Mouse (Mus musculus) frontal cortex, postnatal 36 days (tissue): Measurements from ENCODE around the gene Tns3.
"Not testable (repeated sequence)": the region's sequence is repeated elsewhere in the genome, so short reads cannot be mapped to it uniquely, and the experiment has no call there.

Experiments used
- DNase-seq, 2 experiments: peaks; one replicate each; pipeline ENCODE4 v3.0.0; 2022; ENCODE audit warnings: low spot score in 2 of 2

Gene Tns3

GRCm38 (mm10) chr11:8579789-8580188, 84.5 kb downstream of the Tns3 start:
- no peak for DNase-seq

- no peak for DNase-seq
Measured at GRCm38 (mm10) chr11:8575217-8576180, 88.8 kb downstream of the Tns3 start.

DNA sequence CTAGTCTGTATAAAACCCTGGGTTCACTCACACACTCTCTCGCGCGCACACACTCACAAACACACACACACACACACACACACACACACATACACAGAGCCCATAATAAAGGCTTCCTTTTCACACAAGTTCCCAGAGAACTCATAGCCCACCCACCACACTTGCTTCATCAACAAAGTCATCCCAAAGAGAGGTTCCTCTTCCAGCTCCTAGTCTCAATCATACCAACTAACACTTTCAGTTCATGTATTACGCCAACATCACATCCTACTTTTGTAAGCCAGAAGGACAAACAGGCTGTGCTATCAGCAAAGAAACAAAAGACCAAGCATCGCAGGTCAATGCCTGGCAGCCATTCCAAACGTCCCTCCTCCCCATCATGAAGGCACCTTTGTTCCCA, 89.8 kb downstream of the Tns3 start:
- DNase-seq = no peak

DNA sequence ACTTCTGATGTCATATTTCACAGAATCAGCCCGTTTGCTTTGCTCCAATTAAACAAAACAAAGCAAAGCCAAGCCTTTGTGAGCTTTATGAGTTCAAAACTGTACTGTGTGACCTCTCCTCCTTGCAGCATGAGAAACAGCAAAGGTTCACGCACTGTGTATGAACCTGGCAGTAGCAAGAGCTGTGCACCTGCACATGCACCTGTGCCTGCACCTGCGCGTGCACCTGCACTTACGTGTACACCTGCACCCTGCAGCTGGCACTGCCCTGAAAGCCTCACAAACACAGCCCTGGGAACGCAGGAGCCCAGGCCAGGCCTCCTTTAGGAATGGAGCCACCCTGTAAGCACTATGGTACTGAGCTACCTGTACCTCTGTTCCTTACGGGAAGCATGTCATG, 91.6 kb downstream of the Tns3 start:
- no peak for DNase-seq

DNA sequence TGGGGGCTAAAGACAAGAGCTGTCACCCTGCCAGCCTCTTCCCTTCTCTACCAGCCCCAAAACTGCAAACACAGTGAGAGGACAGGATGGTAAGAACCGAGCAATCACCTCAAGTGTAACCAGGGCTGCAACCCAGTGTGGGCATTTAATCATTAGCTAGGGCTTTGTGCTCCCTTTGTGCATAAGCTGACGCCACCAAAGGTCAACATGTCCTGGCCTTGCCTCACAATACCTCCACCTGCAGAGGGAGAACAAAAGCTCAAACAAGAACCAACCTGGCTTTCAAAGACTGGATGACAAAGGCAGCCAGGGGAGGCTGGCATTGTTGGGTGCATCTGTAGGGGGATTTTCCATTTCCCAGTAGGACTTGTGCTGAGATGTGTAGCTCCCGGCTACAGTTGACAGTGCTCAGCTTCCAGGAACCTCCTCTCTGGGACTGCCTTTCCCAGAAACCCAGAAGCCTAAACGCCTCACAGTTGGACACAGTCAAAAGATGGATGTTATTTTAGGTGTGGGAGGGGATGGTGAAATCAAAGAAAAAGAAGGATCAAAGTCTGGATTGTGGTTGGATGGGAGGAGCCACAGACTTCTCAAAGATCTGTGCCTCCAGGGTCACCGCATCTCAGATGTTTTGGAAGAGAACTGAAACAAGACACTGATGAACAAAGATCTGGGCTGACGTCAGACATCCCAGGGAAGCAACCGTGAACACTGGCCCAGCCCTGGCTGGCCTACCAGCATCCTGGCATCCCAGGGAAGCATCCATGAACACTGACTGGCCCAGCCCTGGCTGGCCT, 94.9 kb downstream of the Tns3 start:
- no peak for DNase-seq

GRCm38 (mm10) chr11:8568829-8569228, 95.5 kb downstream of the Tns3 start:
- no peak for DNase-seq

DNA sequence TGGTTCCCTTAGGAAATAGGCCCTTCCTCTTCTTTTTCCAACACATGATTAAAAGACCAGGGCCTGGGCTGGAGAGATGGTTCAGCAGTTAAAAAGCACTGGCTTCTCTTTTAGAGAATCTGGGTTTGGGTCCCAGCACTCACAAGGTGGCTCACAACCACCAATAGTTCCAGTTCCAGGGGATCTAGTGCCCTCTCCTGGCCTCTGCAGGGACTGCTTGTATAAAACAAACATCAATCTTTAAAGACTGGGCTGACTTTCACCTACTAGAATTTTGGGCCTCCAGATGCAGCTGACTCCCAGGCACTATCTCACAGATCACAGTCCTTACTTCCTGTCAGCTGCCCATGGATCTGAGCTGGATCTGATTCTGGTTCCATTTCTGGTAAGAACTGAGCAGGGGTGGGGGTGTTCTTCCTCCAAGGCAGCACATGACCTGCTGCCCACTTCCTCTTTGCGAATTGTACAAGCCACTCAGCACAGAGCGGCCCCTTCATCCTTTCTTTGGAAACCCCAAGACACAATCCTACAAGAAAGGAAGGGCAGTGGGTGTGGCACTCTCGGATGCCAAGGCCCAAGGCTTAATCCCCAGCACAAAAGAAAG, 98.0 kb downstream of the Tns3 start:
- DNase-seq = no peak

- no peak for DNase-seq
Measured at GRCm38 (mm10) chr11:8558761-8559282, 105.5 kb downstream of the Tns3 start.

- DNase-seq = no peak
Measured at GRCm38 (mm10) chr11:8558258-8558657, 106.1 kb downstream of the Tns3 start.

- DNase-seq = peak in 1 of 2 experiments; percentile 12
Measured at GRCm38 (mm10) chr11:8557006-8557405, 107.3 kb downstream of the Tns3 start.

GRCm38 (mm10) chr11:8551710-8552109, 112.6 kb downstream of the Tns3 start:
- DNase-seq = no peak

GRCm38 (mm10) chr11:8547661-8548060, 116.7 kb downstream of the Tns3 start:
- no peak for DNase-seq

DNA sequence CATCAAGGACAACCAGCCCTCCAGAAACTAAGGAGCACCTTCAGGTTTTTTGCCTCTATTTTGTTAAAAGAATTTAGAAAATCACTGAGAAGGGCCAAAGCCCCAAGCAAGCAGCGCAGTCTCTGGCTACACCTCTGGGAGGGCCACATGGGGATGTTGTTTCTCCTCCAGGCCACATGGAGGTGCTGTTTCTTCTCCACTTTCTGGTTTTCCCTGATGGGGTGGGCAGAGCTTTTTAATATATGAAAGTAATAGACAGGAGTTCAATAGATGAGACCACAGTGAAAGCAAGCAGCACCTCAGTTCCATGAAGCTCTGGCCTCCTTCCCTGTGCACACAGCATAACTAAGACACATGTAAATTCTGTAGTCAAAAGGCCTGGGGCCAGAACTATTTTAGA, 118.5 kb downstream of the Tns3 start:
- no peak for DNase-seq

DNA sequence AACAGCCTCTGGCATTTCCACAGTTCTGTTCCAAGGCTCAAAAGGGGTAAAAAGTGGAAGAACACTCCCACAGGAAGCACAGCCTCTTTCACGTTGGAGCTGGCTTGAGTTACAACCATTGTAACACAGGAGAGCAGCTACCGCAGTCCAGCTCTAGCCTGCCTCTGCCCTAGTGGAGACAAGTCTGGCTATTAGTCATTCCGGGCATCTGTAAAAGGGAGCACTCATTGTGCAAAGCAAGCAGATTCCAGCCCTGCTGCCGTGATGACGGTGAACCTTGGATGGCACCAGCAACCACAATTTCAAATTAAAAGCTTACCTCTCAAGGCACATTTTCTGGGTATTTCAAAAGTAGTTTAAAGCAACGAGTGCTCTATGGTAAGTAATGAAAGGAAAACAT, 120.0 kb downstream of the Tns3 start:
- no peak for DNase-seq

- DNase-seq = no peak
Measured at GRCm38 (mm10) chr11:8541222-8541815, 123.0 kb downstream of the Tns3 start.

DNA sequence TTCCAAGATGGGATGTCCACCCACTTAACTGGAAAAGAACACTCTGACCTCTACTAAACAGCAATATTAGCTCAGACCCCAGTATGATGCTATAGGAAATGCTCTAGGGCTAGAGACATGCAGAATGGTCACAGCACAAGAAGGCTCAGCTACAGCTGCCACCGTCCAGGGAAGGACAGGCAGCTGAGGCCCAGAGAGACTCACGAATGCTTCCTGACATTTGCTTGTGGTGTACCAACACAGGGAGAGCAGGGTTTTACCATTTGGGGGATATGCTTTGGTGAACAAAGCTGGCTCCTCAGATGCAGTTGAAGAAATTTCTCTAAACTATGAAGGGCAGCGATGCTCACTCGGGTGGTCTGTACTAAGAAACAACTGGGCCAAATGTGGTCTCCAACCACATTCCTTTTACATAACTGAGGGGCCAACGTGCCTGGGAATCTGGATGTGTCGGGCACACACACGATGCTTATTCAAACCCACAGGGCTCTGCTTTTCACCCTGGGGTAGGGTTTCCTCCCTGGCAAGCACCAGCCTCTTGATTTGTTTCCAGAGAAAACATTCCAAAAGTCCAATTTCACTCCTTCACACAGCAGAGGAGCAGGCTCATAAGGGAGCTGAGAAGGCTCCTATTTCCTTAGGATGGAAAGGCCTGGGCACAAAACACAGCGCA, 124.6 kb downstream of the Tns3 start:
- DNase-seq = no peak

GRCm38 (mm10) chr11:8537013-8537614, 127.2 kb downstream of the Tns3 start:
- no peak for DNase-seq

DNA sequence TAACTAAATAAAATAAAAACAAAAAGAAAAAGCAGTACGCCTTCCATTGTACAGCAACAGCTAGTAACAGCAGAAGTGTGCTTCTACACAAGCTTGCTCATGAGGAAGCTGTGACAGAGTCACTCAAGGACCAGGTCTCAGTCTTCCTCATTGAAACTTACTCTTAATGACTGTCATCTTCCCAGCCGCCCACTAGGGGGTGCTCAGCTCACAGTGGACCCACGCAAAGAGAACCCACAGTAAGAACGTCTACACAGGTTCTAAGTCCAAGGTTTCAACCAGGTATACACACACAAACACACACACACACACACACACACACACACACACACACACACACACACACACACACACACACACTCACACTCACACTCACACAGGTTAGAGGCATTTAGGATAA, 129.4 kb downstream of the Tns3 start:
- peak; percentile 71 to 72 for DNase-seq

- not testable (repeated sequence) for DNase-seq
Measured at GRCm38 (mm10) chr11:8532771-8533170, 131.6 kb downstream of the Tns3 start.

- DNase-seq = no peak
Measured at GRCm38 (mm10) chr11:8532112-8532747, 132.1 kb downstream of the Tns3 start.
